Mouse (Mus musculus) megakaryocyte, embryonic 14.5 days (primary cell): ENCODE data around the gene Cyp4f39. TPM values are rescaled to one million over a fixed set of nuclear protein-coding genes. Genes with fewer than 3 reads are reported as not detected.

Source experiments
- H3K27me3 ChIP-seq: replicated peaks from 2 replicates; pipeline ENCODE3; 2012; ENCODE audit warnings: inconsistent platforms
- H3K36me3 ChIP-seq: replicated peaks from 2 replicates; pipeline ENCODE3; 2012; ENCODE audit warnings: low read length, inconsistent platforms, mixed read lengths
- H3K4me1 ChIP-seq: 2 replicates; pipeline ENCODE4 v1.6.1; 2012; ENCODE audit warnings: inconsistent platforms
- H3K4me3 ChIP-seq: replicated peaks from 2 replicates; pipeline ENCODE3; 2012; ENCODE audit warnings: moderate library complexity, mild to moderate bottlenecking, inconsistent platforms
- H3K9me3 ChIP-seq: 2 replicates; pipeline ENCODE4 v1.6.1; 2012; ENCODE audit warnings: inconsistent platforms
- FLI1 ChIP-seq: IDR thresholded peaks from 2 replicates; pipeline ENCODE4 v1.6.1; 2012; ENCODE audit warnings: low read length, inconsistent platforms, mixed read lengths
- GATA1 ChIP-seq: IDR thresholded peaks from 3 replicates; pipeline ENCODE4 v1.6.1; 2012; ENCODE audit warnings: mixed read lengths, low read length, inconsistent platforms, borderline replicate concordance
- polyA plus RNA-seq: library from polyadenylated mRNA; stranded (reverse); fragments of >175 nt; gene quantifications from 2 replicates; pipeline ENCODE4 v1.2.3, GENCODE M21; 2012; ENCODE audit warnings: low replicate concordance; ENCODE audit not compliant: insufficient read depth

Cyp4f39 gene
- polyA plus RNA-seq, 1 experiment: not detected

DNA sequence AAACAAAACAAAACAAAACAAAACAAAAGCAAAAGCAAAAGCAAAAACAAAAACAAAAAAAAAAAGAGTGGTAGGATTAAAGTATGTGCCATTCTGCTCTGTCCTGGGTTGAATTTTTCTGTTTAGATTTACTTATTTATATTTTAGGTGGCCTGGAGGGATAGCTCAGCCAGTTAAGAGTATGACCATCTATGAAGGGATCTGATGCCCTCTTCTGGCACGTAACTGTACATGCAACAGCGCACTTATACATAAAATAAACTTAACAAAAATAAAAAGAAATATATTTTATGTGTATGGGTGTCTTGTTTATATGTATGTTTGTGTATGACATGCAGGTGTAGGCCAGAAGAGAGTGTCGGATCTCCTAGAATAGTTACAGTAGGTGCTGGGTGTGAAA lies 20.6 kb upstream of the Cyp4f39 start:
- no peak overlapping the region for H3K4me3 ChIP-seq

GRCm38 (mm10) chr17:32434324-32434723 lies 18.2 kb upstream of the Cyp4f39 start:
- H3K4me1 ChIP-seq: peaks cover 14% of the 10 kb centered on the region
- TF ChIP-seq FLI1 (no peak), GATA1 (no peak)
- H3K36me3 ChIP-seq: no peaks in the 10 kb centered on the region
- H3K27me3 ChIP-seq: peaks cover 2% of the 10 kb centered on the region
- H3K9me3 ChIP-seq: no peaks in the 10 kb centered on the region
- H3K4me3 ChIP-seq: no peak overlapping the region

More for the DNA sequence above, 20.6 kb upstream of the Cyp4f39 start:
- TF ChIP-seq GATA1 (no peak), FLI1 (no peak)
- H3K9me3 ChIP-seq: no peaks in the 10 kb centered on the region
- no peaks in the 10 kb centered on the region for H3K27me3 ChIP-seq
- peaks cover 12% of the 10 kb centered on the region for H3K4me1 ChIP-seq
- no peaks in the 10 kb centered on the region for H3K36me3 ChIP-seq

DNA sequence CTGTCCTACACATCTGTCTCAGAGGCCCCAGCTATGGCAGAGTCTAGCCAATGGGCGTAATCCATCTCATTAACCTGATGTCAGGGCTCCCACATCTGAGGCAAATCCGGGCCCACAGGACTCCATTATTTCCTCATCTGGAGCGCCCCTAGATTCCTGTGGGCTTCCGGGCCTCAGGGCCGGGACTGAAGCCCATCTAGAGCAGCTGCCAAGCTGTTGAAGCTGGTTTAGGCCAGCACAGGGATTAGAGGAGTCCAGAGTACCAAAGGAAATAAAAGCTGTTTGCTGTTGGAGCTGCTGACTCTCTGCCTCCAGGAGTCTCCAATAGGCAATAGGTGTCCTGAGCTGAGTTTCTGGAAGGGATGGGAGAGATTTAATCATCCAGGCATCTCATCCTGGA lies 17.4 kb upstream of the Cyp4f39 start:
- H3K4me1 ChIP-seq: peaks cover 14% of the 10 kb centered on the region
- TF ChIP-seq FLI1 (no peak), GATA1 (no peak)
- no peak overlapping the region for H3K4me3 ChIP-seq
- no peaks in the 10 kb centered on the region for H3K9me3 ChIP-seq
- peaks cover 3% of the 10 kb centered on the region for H3K27me3 ChIP-seq
- H3K36me3 ChIP-seq: no peaks in the 10 kb centered on the region

DNA sequence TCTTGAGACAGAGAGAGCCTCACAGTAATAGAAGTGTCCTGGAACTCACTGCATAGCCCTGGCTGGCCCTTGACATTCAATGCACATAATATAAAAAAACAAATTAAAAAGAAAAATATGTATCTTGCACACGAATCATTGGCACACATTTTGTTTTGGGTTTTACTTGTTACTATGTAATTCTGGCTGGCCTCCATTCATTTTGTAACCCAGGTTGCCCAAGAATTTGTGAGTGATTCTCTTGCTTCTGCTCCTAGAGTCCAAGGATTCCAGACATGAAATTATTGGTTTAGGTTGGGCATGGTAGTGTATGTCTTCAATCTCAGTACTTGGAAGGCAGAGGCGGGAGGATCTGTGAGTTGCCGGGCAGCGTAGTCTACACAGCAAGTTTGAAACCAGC lies 15.4 kb upstream of the Cyp4f39 start:
- TF ChIP-seq GATA1 (no peak), FLI1 (no peak)
- peaks cover 15% of the 10 kb centered on the region for H3K27me3 ChIP-seq
- H3K4me3 ChIP-seq: no peak overlapping the region
- H3K9me3 ChIP-seq: no peaks in the 10 kb centered on the region
- H3K36me3 ChIP-seq: no peaks in the 10 kb centered on the region
- H3K4me1 ChIP-seq: peaks cover 11% of the 10 kb centered on the region

- H3K36me3 ChIP-seq: no peaks in the 10 kb centered on the region
- no peaks in the 10 kb centered on the region for H3K4me1 ChIP-seq
- H3K9me3 ChIP-seq: peaks cover 16% of the 10 kb centered on the region
- H3K27me3 ChIP-seq: peaks cover 38% of the 10 kb centered on the region
- H3K4me3 ChIP-seq: no peak overlapping the region
- TF ChIP-seq GATA1 (no peak), FLI1 (no peak)
Measured at GRCm38 (mm10) chr17:32443245-32443644, 9.3 kb upstream of the Cyp4f39 start.

- Histone ChIP-seq H3K4me1 (no peaks in the 10 kb centered on the region), H3K4me3 (no peak overlapping the region), H3K9me3 (peaks cover 33% of the 10 kb centered on the region), H3K27me3 (peaks cover 42% of the 10 kb centered on the region), H3K36me3 (no peaks in the 10 kb centered on the region)
- no peak for TF ChIP-seq FLI1
- TF ChIP-seq GATA1: no peak
Measured at GRCm38 (mm10) chr17:32445016-32445415, 7.5 kb upstream of the Cyp4f39 start.

- TF ChIP-seq FLI1: no peak
- no peak for TF ChIP-seq GATA1
- H3K9me3 ChIP-seq: peaks cover 33% of the 10 kb centered on the region
- H3K4me1 ChIP-seq: peaks cover 5% of the 10 kb centered on the region
- H3K27me3 ChIP-seq: peaks cover 45% of the 10 kb centered on the region
- H3K4me3 ChIP-seq: no peak overlapping the region
- H3K36me3 ChIP-seq: no peaks in the 10 kb centered on the region
Measured at GRCm38 (mm10) chr17:32447195-32447594, 5.3 kb upstream of the Cyp4f39 start.

DNA sequence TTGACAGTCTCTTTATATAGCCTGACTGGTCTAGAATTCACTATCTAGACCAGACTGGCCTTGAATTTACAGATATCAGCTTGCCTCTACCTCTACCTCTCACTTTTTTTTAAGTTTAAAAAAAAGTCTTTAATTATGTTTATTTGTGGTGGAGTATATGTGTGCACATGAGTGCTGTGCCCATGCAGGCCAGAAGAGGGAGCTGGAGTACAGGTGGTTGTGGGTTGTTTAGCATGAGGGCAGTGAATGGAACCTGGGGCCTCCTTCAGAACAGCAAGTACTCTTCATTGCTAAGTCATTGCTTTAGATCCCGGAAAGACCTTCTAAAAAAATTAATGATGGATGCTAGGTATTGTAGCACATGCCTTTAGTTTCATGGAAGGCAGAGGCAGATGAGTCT lies 3.5 kb upstream of the Cyp4f39 start:
- Histone ChIP-seq H3K9me3 (peaks cover 33% of the 10 kb centered on the region), H3K36me3 (no peaks in the 10 kb centered on the region), H3K27me3 (peaks cover 51% of the 10 kb centered on the region), H3K4me1 (peaks cover 11% of the 10 kb centered on the region), H3K4me3 (no peak overlapping the region)
- TF ChIP-seq GATA1: no peak

GRCm38 (mm10) chr17:32450844-32451537 lies 1.5 kb upstream of the Cyp4f39 start:
- no peaks in the 10 kb centered on the region for H3K36me3 ChIP-seq
- peaks cover 16% of the 10 kb centered on the region for H3K4me1 ChIP-seq
- no peak for TF ChIP-seq FLI1
- TF ChIP-seq GATA1: no peak
- H3K4me3 ChIP-seq: no peak overlapping the region
- H3K27me3 ChIP-seq: peaks cover 54% of the 10 kb centered on the region
- peaks cover 33% of the 10 kb centered on the region for H3K9me3 ChIP-seq

- peaks cover 16% of the 10 kb centered on the region for H3K9me3 ChIP-seq
- no peak overlapping the region for H3K4me3 ChIP-seq
- H3K27me3 ChIP-seq: peaks cover 64% of the 10 kb centered on the region
- no peaks in the 10 kb centered on the region for H3K36me3 ChIP-seq
- H3K4me1 ChIP-seq: peaks cover 23% of the 10 kb centered on the region
- no peak for TF ChIP-seq GATA1
- TF ChIP-seq FLI1: no peak
Measured at GRCm38 (mm10) chr17:32454188-32454587, 1.7 kb downstream of the Cyp4f39 start.
